Mouse (Mus musculus): ENCODE results near the gene Eva1b. TPM values are rescaled to one million over a fixed set of nuclear protein-coding genes. Genes with fewer than 3 reads are reported as not detected.

The Eva1b gene
- polyA plus RNA-seq, 1 experiment from 2014 or later: 151 TPM

- Histone ChIP-seq H3K4me1 (ENCODE audit: insufficient read depth, low read depth, low read length) (peaks cover 38% of the 10 kb centered on the region), H3K9ac (replicated peaks; ENCODE audit: low read depth) (peak overlapping the region; percentile 87), H3K4me2 (replicated peaks; ENCODE audit: low read depth, low read length) (peak overlapping the region; percentile 71), H3K4me3 (ENCODE audit: low read depth, low read length) (peak overlapping the region; percentile 93), H3K27me3 (replicated peaks; ENCODE audit: insufficient read depth, low read length) (no peaks in the 10 kb centered on the region), H3K9me3 (ENCODE audit: low read length) (no peaks in the 10 kb centered on the region), H3K36me3 (ENCODE audit: insufficient read depth, low read length) (no peaks in the 10 kb centered on the region), H3K27ac (ENCODE audit: low read length) (peak overlapping the region; percentile 97)
- no peak for TF ChIP-seq CTCF (IDR thresholded peaks at IDR 0.05)
- TF ChIP-seq EP300 (IDR thresholded peaks at IDR 0.05): no peak
- WGBS: 2% methylated on average over 34 of the region's 34 CpGs
- DNase-seq (ENCODE audit: low spot score) (peak; percentile 60), ATAC-seq (peak; percentile 0; the same call in 1 of the 2 replicates)
These were observed 43.1 kb upstream of the Eva1b start for GRCm38 (mm10) chr4:126104261-126105075.

- Histone ChIP-seq H3K4me1 (ENCODE audit: insufficient read depth, low read depth, low read length) (peaks cover 43% of the 10 kb centered on the region), H3K4me3 (ENCODE audit: low read depth, low read length) (peak overlapping the region; percentile 93; the same call in 1 of the 2 replicates), H3K9me3 (ENCODE audit: low read length) (no peaks in the 10 kb centered on the region), H3K9ac (replicated peaks; ENCODE audit: low read depth) (peak overlapping the region; percentile 87; the same call in 1 of the 2 replicates), H3K27ac (ENCODE audit: low read length) (no peak overlapping the region), H3K4me2 (replicated peaks; ENCODE audit: low read depth, low read length) (peak overlapping the region; percentile 71), H3K27me3 (replicated peaks; ENCODE audit: insufficient read depth, low read length) (no peaks in the 10 kb centered on the region), H3K36me3 (ENCODE audit: insufficient read depth, low read length) (no peaks in the 10 kb centered on the region)
- no peak for TF ChIP-seq EP300 (IDR thresholded peaks at IDR 0.05)
- TF ChIP-seq CTCF (IDR thresholded peaks at IDR 0.05): no peak
- no peak for ATAC-seq
- DNase-seq (ENCODE audit: low spot score): no peak
- 66% methylated on average over 7 of the region's 7 CpGs for WGBS
These were observed 42.3 kb upstream of the Eva1b start for GRCm38 (mm10) chr4:126105131-126105783.

DNA sequence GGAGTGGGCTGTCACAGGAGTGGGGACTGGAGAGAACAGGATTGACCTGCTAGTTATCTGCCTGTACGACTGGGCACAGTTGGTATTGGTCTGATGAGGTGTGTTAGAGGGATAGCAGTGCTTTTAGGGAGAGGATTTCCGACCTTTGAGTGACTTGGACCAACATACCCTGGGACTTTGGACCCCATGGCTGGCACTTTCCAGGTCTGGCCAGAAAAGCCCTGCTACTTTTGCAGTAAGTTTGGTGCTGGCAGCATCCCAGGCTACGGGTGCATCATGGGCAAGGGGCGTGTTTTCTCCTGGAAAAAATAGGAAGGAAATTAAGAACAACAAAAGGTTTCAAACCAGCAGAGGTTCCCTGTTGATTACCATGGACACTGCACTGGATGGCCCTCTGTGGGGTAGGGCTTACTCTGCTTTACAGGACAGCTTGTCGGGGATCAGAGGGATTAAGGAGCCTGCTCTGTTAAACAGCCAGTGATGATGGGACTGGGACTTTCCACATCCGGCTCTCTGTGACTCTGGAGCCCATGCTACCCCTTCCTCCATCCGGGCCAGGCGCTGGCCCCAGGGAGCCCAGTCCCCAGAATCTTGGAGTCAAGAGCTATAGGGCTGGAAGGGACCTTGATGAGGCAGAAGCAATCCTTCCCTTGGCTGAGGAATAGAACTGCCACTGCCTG, 39.3 kb upstream of the Eva1b start:
- H3K4me3 ChIP-seq (ENCODE audit: low read depth, low read length): no peak overlapping the region
- ATAC-seq (no peak), DNase-seq (ENCODE audit: low spot score) (no peak)
- no peak overlapping the region for H3K4me2 ChIP-seq (replicated peaks; ENCODE audit: low read depth, low read length)
- no peak overlapping the region for H3K9ac ChIP-seq (replicated peaks; ENCODE audit: low read depth)
- no peaks in the 10 kb centered on the region for H3K36me3 ChIP-seq (ENCODE audit: insufficient read depth, low read length)
- H3K4me1 ChIP-seq (ENCODE audit: insufficient read depth, low read depth, low read length): peaks cover 41% of the 10 kb centered on the region; the same call in 1 of the 2 replicates
- H3K9me3 ChIP-seq (ENCODE audit: low read length): no peaks in the 10 kb centered on the region
- H3K27ac ChIP-seq (ENCODE audit: low read length): 0 out of 2 replicates have a peak overlapping the region, but pooled peaks have one; percentile 7
- 59% methylated on average over 8 of the region's 8 CpGs for WGBS
- no peak for TF ChIP-seq CTCF (IDR thresholded peaks at IDR 0.05)
- TF ChIP-seq EP300 (IDR thresholded peaks at IDR 0.05): no peak
- no peaks in the 10 kb centered on the region for H3K27me3 ChIP-seq (replicated peaks; ENCODE audit: insufficient read depth, low read length)

- DNase-seq (ENCODE audit: low spot score) (peak; percentile 93), ATAC-seq (peak; percentile 12)
- Histone ChIP-seq H3K4me3 (ENCODE audit: low read depth, low read length) (no peak overlapping the region; the same call in 1 of the 2 replicates), H3K4me2 (replicated peaks; ENCODE audit: low read depth, low read length) (peak overlapping the region; percentile 44), H3K27me3 (replicated peaks; ENCODE audit: insufficient read depth, low read length) (no peaks in the 10 kb centered on the region), H3K9me3 (ENCODE audit: low read length) (no peaks in the 10 kb centered on the region), H3K36me3 (ENCODE audit: insufficient read depth, low read length) (no peaks in the 10 kb centered on the region), H3K9ac (replicated peaks; ENCODE audit: low read depth) (no peak overlapping the region; the same call in 1 of the 2 replicates), H3K4me1 (ENCODE audit: insufficient read depth, low read depth, low read length) (peaks cover 38% of the 10 kb centered on the region; the same call in 1 of the 2 replicates), H3K27ac (ENCODE audit: low read length) (peak overlapping the region; percentile 92)
- 35% methylated on average over 10 of the region's 10 CpGs for WGBS
- TF ChIP-seq CTCF (IDR thresholded peaks at IDR 0.05) (no peak), EP300 (IDR thresholded peaks at IDR 0.05) (peak; percentile 61)
These were observed 37.8 kb upstream of the Eva1b start for GRCm38 (mm10) chr4:126109613-126110373.

- Histone ChIP-seq H3K36me3 (ENCODE audit: insufficient read depth, low read length) (no peaks in the 10 kb centered on the region), H3K4me1 (ENCODE audit: insufficient read depth, low read depth, low read length) (peaks cover 31% of the 10 kb centered on the region; the same call in 1 of the 2 replicates), H3K4me3 (ENCODE audit: low read depth, low read length) (peak overlapping the region; percentile 5; the same call in 1 of the 2 replicates), H3K27ac (ENCODE audit: low read length) (peak overlapping the region; percentile 92), H3K9me3 (ENCODE audit: low read length) (no peaks in the 10 kb centered on the region), H3K27me3 (replicated peaks; ENCODE audit: insufficient read depth, low read length) (no peaks in the 10 kb centered on the region), H3K4me2 (replicated peaks; ENCODE audit: low read depth, low read length) (peak overlapping the region; percentile 44), H3K9ac (replicated peaks; ENCODE audit: low read depth) (peak overlapping the region; percentile 32; the same call in 1 of the 2 replicates)
- WGBS: 2% methylated on average over 12 of the region's 12 CpGs
- DNase-seq (ENCODE audit: low spot score) (peak; percentile 92), ATAC-seq (peak; percentile 89)
- TF ChIP-seq CTCF (IDR thresholded peaks at IDR 0.05) (peak; percentile 63), EP300 (IDR thresholded peaks at IDR 0.05) (peak; percentile 78)
These were observed 37.0 kb upstream of the Eva1b start for GRCm38 (mm10) chr4:126110374-126111152.

Data from lung, postnatal 0 days (tissue).